Mouse (Mus musculus): ENCODE results near the gene Hist1h4b. TPM values are rescaled to one million over a fixed set of nuclear protein-coding genes. Genes with fewer than 3 reads are reported as not detected.

The Hist1h4b gene
- polyA plus RNA-seq, 1 experiment from 2014 or later, result 0.63 TPM

DNA sequence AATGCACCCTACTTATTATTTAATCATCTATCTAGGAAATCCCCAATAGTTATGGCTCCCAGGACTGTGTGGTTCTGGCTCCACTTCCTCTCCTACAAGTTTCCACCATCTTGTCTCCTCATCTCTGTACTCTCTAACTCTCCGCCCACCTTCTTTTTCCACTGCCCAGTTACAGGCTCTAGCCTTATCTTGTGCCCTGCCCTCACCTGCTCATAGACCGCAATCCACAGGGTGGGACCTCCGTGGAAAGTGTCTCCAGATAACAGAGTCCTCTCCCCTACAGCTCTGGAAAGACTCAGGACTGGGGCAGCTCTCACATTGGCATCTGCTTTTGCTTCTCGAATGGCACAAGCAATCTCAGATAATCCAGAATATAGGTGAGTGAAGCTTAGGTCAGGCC, 22.2 kb downstream of the Hist1h4b start:
- Histone ChIP-seq H3K27me3 (ENCODE audit: control insufficient read depth, insufficient read depth, low read length) (no peaks in the 10 kb centered on the region), H3K4me3 (ENCODE audit: control insufficient read depth in 1 of 2, insufficient read depth in 1 of 2, low read depth in 1 of 2, low read length in 2 of 2) (no peak overlapping the region), H3K9me3 (ENCODE audit: control insufficient read depth, low read length) (no peaks in the 10 kb centered on the region), H3K36me3 (ENCODE audit: control insufficient read depth, insufficient read depth, low read length) (no peaks in the 10 kb centered on the region), H3K9ac (ENCODE audit: low read length) (no peak overlapping the region), H3K4me1 (ENCODE audit: control insufficient read depth in 2 of 2, insufficient read depth in 2 of 2, low read length in 2 of 2) (0 out of 4 replicates have a peak, but pooled peaks cover 0 to 3% of the 10 kb centered on the region in 2 experiments), H3K4me2 (ENCODE audit: low read length) (no peak overlapping the region), H3K27ac (replicated peaks in 1 of 2; ENCODE audit: control insufficient read depth in 1 of 2, insufficient read depth in 1 of 2, low read depth in 2 of 2, low read length in 2 of 2) (no peak overlapping the region)
- 47% methylated on average over 4 of the region's 4 CpGs for WGBS
- no peak for ATAC-seq (ENCODE audit: insufficient number of reproducible peaks, insufficient read depth, low FRiP score, low read depth)

DNA sequence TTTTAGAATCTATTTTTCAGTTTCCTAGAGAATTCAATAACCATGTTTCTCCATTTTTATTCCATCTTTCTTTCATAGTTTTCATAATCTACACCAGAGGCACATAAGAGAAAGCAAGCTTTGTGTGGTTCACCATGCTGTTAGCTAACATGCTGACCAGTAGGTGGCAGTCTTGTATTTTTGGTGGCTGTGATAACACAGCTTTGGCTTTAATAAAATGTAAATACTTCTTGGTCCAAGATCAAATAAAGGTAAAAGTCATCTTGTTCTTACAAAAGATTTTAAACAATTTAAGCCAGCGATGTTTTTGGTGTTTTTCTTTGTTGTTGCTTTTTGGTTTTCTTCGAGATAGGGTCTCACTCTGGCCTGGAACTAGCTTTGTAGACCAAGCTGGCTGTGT, 35.7 kb downstream of the Hist1h4b start:
- H3K27me3 ChIP-seq (ENCODE audit: control insufficient read depth, insufficient read depth, low read length), result no peaks in the 10 kb centered on the region
- no peak overlapping the region for H3K4me2 ChIP-seq (ENCODE audit: low read length)
- no peaks in the 10 kb centered on the region for H3K36me3 ChIP-seq (ENCODE audit: control insufficient read depth, insufficient read depth, low read length)
- no peak overlapping the region for H3K9ac ChIP-seq (ENCODE audit: low read length)
- WGBS, result 29% methylated on average over 2 of the region's 2 CpGs
- no peak for ATAC-seq (ENCODE audit: insufficient number of reproducible peaks, insufficient read depth, low FRiP score, low read depth)
- H3K4me3 ChIP-seq (ENCODE audit: control insufficient read depth in 1 of 2, insufficient read depth in 1 of 2, low read depth in 1 of 2, low read length in 2 of 2), result no peak overlapping the region
- no peaks in the 10 kb centered on the region for H3K4me1 ChIP-seq (ENCODE audit: control insufficient read depth in 2 of 2, insufficient read depth in 2 of 2, low read length in 2 of 2)
- no peaks in the 10 kb centered on the region for H3K9me3 ChIP-seq (ENCODE audit: control insufficient read depth, low read length)
- no peak overlapping the region for H3K27ac ChIP-seq (replicated peaks in 1 of 2; ENCODE audit: control insufficient read depth in 1 of 2, insufficient read depth in 1 of 2, low read depth in 2 of 2, low read length in 2 of 2)

DNA sequence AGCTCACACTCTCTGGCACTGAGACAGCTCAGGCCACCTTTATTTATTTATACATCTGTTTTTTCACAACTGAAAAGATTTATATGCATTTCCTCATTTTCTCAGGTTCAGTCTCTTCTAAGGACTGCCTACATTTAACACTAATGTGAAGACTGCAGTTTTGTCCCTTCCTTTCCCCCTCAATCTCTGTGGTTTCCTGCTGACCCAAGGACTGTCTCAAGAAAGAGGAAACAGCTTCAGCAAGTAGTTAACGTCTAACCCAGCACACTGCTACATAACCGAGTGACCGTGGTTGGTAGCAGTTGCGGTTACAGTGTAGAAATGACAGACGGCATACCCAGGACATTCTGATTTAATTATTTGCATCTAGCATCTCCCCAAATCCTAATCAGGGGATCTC, 42.6 kb downstream of the Hist1h4b start:
- 80% methylated on average over 5 of the region's 5 CpGs for WGBS
- Histone ChIP-seq H3K36me3 (ENCODE audit: control insufficient read depth, insufficient read depth, low read length) (no peaks in the 10 kb centered on the region), H3K27me3 (ENCODE audit: control insufficient read depth, insufficient read depth, low read length) (no peaks in the 10 kb centered on the region), H3K9me3 (ENCODE audit: control insufficient read depth, low read length) (no peaks in the 10 kb centered on the region), H3K27ac (replicated peaks in 1 of 2; ENCODE audit: control insufficient read depth in 1 of 2, insufficient read depth in 1 of 2, low read depth in 2 of 2, low read length in 2 of 2) (no peak overlapping the region), H3K9ac (ENCODE audit: low read length) (no peak overlapping the region), H3K4me1 (ENCODE audit: control insufficient read depth in 2 of 2, insufficient read depth in 2 of 2, low read length in 2 of 2) (no peaks in the 10 kb centered on the region), H3K4me3 (ENCODE audit: control insufficient read depth in 1 of 2, insufficient read depth in 1 of 2, low read depth in 1 of 2, low read length in 2 of 2) (no peak overlapping the region), H3K4me2 (ENCODE audit: low read length) (no peak overlapping the region)
- no peak for ATAC-seq (ENCODE audit: insufficient number of reproducible peaks, insufficient read depth, low FRiP score, low read depth)

DNA sequence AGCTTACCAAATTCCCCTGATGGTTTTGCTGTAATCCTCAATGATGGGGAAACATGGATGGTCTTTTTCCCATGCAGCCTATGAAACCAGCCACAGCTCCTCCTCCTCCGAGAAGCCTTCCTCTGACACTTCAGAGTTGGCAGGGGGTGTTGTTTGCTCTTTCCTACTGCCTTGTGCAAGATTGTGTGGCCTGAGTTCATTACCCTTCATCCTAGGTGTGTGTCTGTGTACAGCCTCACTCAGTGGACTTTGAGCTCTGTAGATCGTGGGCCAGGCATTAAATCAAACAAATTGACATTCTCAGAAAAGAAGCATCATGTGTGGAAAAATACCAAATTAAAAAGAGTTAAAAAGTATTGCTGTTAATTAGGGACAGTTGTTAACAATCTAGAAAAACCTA, 47.7 kb downstream of the Hist1h4b start:
- Histone ChIP-seq H3K4me3 (ENCODE audit: control insufficient read depth in 1 of 2, insufficient read depth in 1 of 2, low read depth in 1 of 2, low read length in 2 of 2) (no peak overlapping the region), H3K4me2 (ENCODE audit: low read length) (no peak overlapping the region), H3K27ac (replicated peaks in 1 of 2; ENCODE audit: control insufficient read depth in 1 of 2, insufficient read depth in 1 of 2, low read depth in 2 of 2, low read length in 2 of 2) (no peak overlapping the region), H3K9ac (ENCODE audit: low read length) (no peak overlapping the region), H3K9me3 (ENCODE audit: control insufficient read depth, low read length) (no peaks in the 10 kb centered on the region), H3K27me3 (ENCODE audit: control insufficient read depth, insufficient read depth, low read length) (no peaks in the 10 kb centered on the region), H3K4me1 (ENCODE audit: control insufficient read depth in 2 of 2, insufficient read depth in 2 of 2, low read length in 2 of 2) (no peaks in the 10 kb centered on the region), H3K36me3 (ENCODE audit: control insufficient read depth, insufficient read depth, low read length) (no peaks in the 10 kb centered on the region)
- 84% methylated on average over 2 of the region's 2 CpGs for WGBS
- ATAC-seq (ENCODE audit: insufficient number of reproducible peaks, insufficient read depth, low FRiP score, low read depth), result no peak

GRCm38 (mm10) chr13:23806422-23807052, 49.7 kb downstream of the Hist1h4b start, which contains the start of gene Slc17a2:
Slc17a2 (plus strand) TSS chr13:23806993.
- H3K9ac ChIP-seq (ENCODE audit: low read length), result no peak within 1 kb of the TSS
- no peaks in the 10 kb centered on the region for H3K36me3 ChIP-seq (ENCODE audit: control insufficient read depth, insufficient read depth, low read length)
- no peaks in the 10 kb centered on the region for H3K27me3 ChIP-seq (ENCODE audit: control insufficient read depth, insufficient read depth, low read length)
- H3K4me3 ChIP-seq (ENCODE audit: control insufficient read depth in 1 of 2, insufficient read depth in 1 of 2, low read depth in 1 of 2, low read length in 2 of 2), result no peak within 1 kb of the TSS
- no peaks in the 10 kb centered on the region for H3K4me1 ChIP-seq (ENCODE audit: control insufficient read depth in 2 of 2, insufficient read depth in 2 of 2, low read length in 2 of 2)
- ATAC-seq (ENCODE audit: insufficient number of reproducible peaks, insufficient read depth, low FRiP score, low read depth), result no peak
- H3K4me2 ChIP-seq (ENCODE audit: low read length), result no peak within 1 kb of the TSS
- WGBS, result 75% methylated on average over 15 of the region's 15 CpGs
- no peaks in the 10 kb centered on the region for H3K9me3 ChIP-seq (ENCODE audit: control insufficient read depth, low read length)
- H3K27ac ChIP-seq (replicated peaks in 1 of 2; ENCODE audit: control insufficient read depth in 1 of 2, insufficient read depth in 1 of 2, low read depth in 2 of 2, low read length in 2 of 2), result no peak within 1 kb of the TSS

Small RNA genes lying within 50 kb of the gene (microRNA-seq; reads per million reads assigned to microRNA genes)
- not detected for gene Gm44314
- not detected for gene Gm44484

Other genes starting within 250 kb of the Hist1h4b start
- 7.5 and 8.5 TPM in 2 replicates for gene Hist1h4h, start 226.0 kb upstream of the Hist1h4b start, polyA plus RNA-seq (2014; fragmentation: Nextera tagmentation; extraction: Ambion mirVana)
- gene Hist1h2af, start 223.1 kb upstream of the Hist1h4b start, polyA plus RNA-seq (2014; fragmentation: Nextera tagmentation; extraction: Ambion mirVana), result 3.8 and 5.4 TPM in 2 replicates
- gene Hist1h3g, start 221.6 kb upstream of the Hist1h4b start, polyA plus RNA-seq (2014; fragmentation: Nextera tagmentation; extraction: Ambion mirVana), result 3.0 and 4.3 TPM in 2 replicates
- gene Hist1h2bh, start 213.6 kb upstream of the Hist1h4b start, polyA plus RNA-seq (2014; fragmentation: Nextera tagmentation; extraction: Ambion mirVana), result 0.65 and 0.66 TPM in 2 replicates
- gene Hist1h3f, start 213.0 kb upstream of the Hist1h4b start, polyA plus RNA-seq (2014; fragmentation: Nextera tagmentation; extraction: Ambion mirVana), result 0.65 and 0.72 TPM in 2 replicates
- gene Hist1h4f, start 205.4 kb upstream of the Hist1h4b start, polyA plus RNA-seq (2014; fragmentation: Nextera tagmentation; extraction: Ambion mirVana), result not detected in 2 replicates
- 0.24 and 0.41 TPM in 2 replicates for gene Hist1h1d, start 203.8 kb upstream of the Hist1h4b start, polyA plus RNA-seq (2014; fragmentation: Nextera tagmentation; extraction: Ambion mirVana)
- 2.0 TPM in 2 replicates for gene Hist1h3e, start 194.6 kb upstream of the Hist1h4b start, polyA plus RNA-seq (2014; fragmentation: Nextera tagmentation; extraction: Ambion mirVana)
- 34.9 and 49.1 TPM in 2 replicates for gene Hist1h2ae, start 185.8 kb upstream of the Hist1h4b start, polyA plus RNA-seq (2014; fragmentation: Nextera tagmentation; extraction: Ambion mirVana)
- gene Hist1h2bg, start 185.6 kb upstream of the Hist1h4b start, polyA plus RNA-seq (2014; fragmentation: Nextera tagmentation; extraction: Ambion mirVana), result 3.7 and 6.2 TPM in 2 replicates
- 0.61 and 3.7 TPM in 2 replicates for gene Hist1h2bf, start 182.8 kb upstream of the Hist1h4b start, polyA plus RNA-seq (2014; fragmentation: Nextera tagmentation; extraction: Ambion mirVana)
- gene Hist1h2ad, start 182.6 kb upstream of the Hist1h4b start, polyA plus RNA-seq (2014; fragmentation: Nextera tagmentation; extraction: Ambion mirVana), result 0.44 and 0.53 TPM in 2 replicates
- 2.2 and 3.7 TPM in 2 replicates for gene Hist1h3d, start 181.2 kb upstream of the Hist1h4b start, polyA plus RNA-seq (2014; fragmentation: Nextera tagmentation; extraction: Ambion mirVana)
- gene Hist1h4d, start 175.4 kb upstream of the Hist1h4b start, polyA plus RNA-seq (2014; fragmentation: Nextera tagmentation; extraction: Ambion mirVana), result 38.6 and 49.0 TPM in 2 replicates
- gene Hist1h2be, start 135.9 kb upstream of the Hist1h4b start, polyA plus RNA-seq (2014; fragmentation: Nextera tagmentation; extraction: Ambion mirVana), result 1.3 and 1.8 TPM in 2 replicates
- 8.7 and 10.0 TPM in 2 replicates for gene Hist1h1e, start 134.5 kb upstream of the Hist1h4b start, polyA plus RNA-seq (2014; fragmentation: Nextera tagmentation; extraction: Ambion mirVana)
- gene Hist1h2ac, start 73.1 kb upstream of the Hist1h4b start, polyA plus RNA-seq (2014; fragmentation: Nextera tagmentation; extraction: Ambion mirVana), result 0.46 and 0.65 TPM in 2 replicates
- gene Hist1h2bc, start 72.8 kb upstream of the Hist1h4b start, polyA plus RNA-seq (2014; fragmentation: Nextera tagmentation; extraction: Ambion mirVana), result 51.9 and 57.5 TPM in 2 replicates
- gene Hist1h1t, start 61.2 kb upstream of the Hist1h4b start, polyA plus RNA-seq (2014; fragmentation: Nextera tagmentation; extraction: Ambion mirVana), result 0.30 TPM in 1 of 2 replicates, not detected in the other
- 2.2 and 3.2 TPM in 2 replicates for gene Hist1h4c, start 58.6 kb upstream of the Hist1h4b start, polyA plus RNA-seq (2014; fragmentation: Nextera tagmentation; extraction: Ambion mirVana)
- 13.0 and 15.1 TPM in 2 replicates for gene Hfe, start 46.2 kb upstream of the Hist1h4b start, polyA plus RNA-seq (2014; fragmentation: Nextera tagmentation; extraction: Ambion mirVana)
- gene Hist1h1c, start 18.2 kb upstream of the Hist1h4b start, polyA plus RNA-seq (2014; fragmentation: Nextera tagmentation; extraction: Ambion mirVana), result 36.9 and 43.9 TPM in 2 replicates
- gene Hist1h3c, start 11.4 kb upstream of the Hist1h4b start, polyA plus RNA-seq (2014; fragmentation: Nextera tagmentation; extraction: Ambion mirVana), result 2.5 and 2.7 TPM in 2 replicates
- gene Hist1h2bb, start 10.3 kb upstream of the Hist1h4b start, polyA plus RNA-seq (2014; fragmentation: Nextera tagmentation; extraction: Ambion mirVana), result 1.7 and 2.3 TPM in 2 replicates
- 14.5 and 14.6 TPM in 2 replicates for gene Hist1h2ab, start 5.9 kb upstream of the Hist1h4b start, polyA plus RNA-seq (2014; fragmentation: Nextera tagmentation; extraction: Ambion mirVana)
- gene Hist1h3b, start 4.7 kb upstream of the Hist1h4b start, polyA plus RNA-seq (2014; fragmentation: Nextera tagmentation; extraction: Ambion mirVana), result 4.6 and 6.7 TPM in 2 replicates
- 1.1 TPM in 1 of 2 replicates, not detected in the other for gene Hist1h4a, start 4.2 kb downstream of the Hist1h4b start, polyA plus RNA-seq (2014; fragmentation: Nextera tagmentation; extraction: Ambion mirVana)
- gene Hist1h3a, start 5.4 kb downstream of the Hist1h4b start, polyA plus RNA-seq (2014; fragmentation: Nextera tagmentation; extraction: Ambion mirVana), result 2.6 and 3.0 TPM in 2 replicates
- 1.6 and 2.7 TPM in 2 replicates for gene Hist1h1a, start 6.7 kb downstream of the Hist1h4b start, polyA plus RNA-seq (2014; fragmentation: Nextera tagmentation; extraction: Ambion mirVana)
- gene Trim38, start 12.9 kb downstream of the Hist1h4b start, polyA plus RNA-seq (2014; fragmentation: Nextera tagmentation; extraction: Ambion mirVana), result not detected in 2 replicates
- not detected in 2 replicates for gene Slc17a2, start 50.0 kb downstream of the Hist1h4b start, polyA plus RNA-seq (2014; fragmentation: Nextera tagmentation; extraction: Ambion mirVana)
- gene Slc17a3, start 82.4 kb downstream of the Hist1h4b start, polyA plus RNA-seq (2014; fragmentation: Nextera tagmentation; extraction: Ambion mirVana), result not detected in 2 replicates
- not detected in 2 replicates for gene Slc17a1, start 110.7 kb downstream of the Hist1h4b start, polyA plus RNA-seq (2014; fragmentation: Nextera tagmentation; extraction: Ambion mirVana)
- gene Slc17a4, start 158.0 kb downstream of the Hist1h4b start, polyA plus RNA-seq (2014; fragmentation: Nextera tagmentation; extraction: Ambion mirVana), result not detected in 2 replicates
- gene Hist1h2ba, start 177.1 kb downstream of the Hist1h4b start, polyA plus RNA-seq (2014; fragmentation: Nextera tagmentation; extraction: Ambion mirVana), result not detected in 2 replicates
- not detected in 2 replicates for gene Hist1h2aa, start 177.4 kb downstream of the Hist1h4b start, polyA plus RNA-seq (2014; fragmentation: Nextera tagmentation; extraction: Ambion mirVana)
- not detected in 2 replicates for gene Scgn, start 234.2 kb downstream of the Hist1h4b start, polyA plus RNA-seq (2014; fragmentation: Nextera tagmentation; extraction: Ambion mirVana)

Measured in heart, embryonic 14.5 days (tissue).